Mouse (Mus musculus) layer of hippocampus, postnatal 10 days (tissue): ENCODE measurements at regions not wholly inside any gene's neighbourhood (a gene's known extent, or its start where the extent isn't known, plus 50 kb on each side); places are given as distances from the start of the nearest gene placed in this dataset.
"Not testable (repeated sequence)": the region's sequence is repeated elsewhere in the genome, so short reads cannot be mapped to it uniquely, and the experiment has no call there.

Source experiments
- DNase-seq, 2 experiments: peaks; one replicate each; pipeline ENCODE4 v3.0.0; 2021; ENCODE audit warnings: low spot score in 2 of 2

DNA sequence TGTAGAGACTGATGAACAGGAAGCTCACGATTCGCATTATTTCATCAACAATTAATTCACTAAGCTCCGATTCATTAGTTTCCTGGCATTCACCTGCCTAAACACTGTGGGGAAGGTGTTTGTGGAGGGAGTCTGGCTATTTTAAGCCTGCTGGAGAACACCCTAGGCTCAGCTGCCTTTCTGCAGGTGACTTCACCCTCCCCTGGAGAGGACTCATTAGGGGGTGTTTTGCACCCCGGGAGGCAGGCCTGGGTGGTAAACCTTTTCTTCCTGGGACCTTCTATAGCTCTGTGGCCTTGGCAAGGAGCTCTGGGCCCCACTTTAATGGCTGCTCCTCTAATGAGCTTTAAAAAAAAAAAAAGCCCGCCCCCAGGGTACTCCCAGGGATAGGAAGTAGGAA is 55.4 kb upstream of the Bnc1 start:
- no peak for DNase-seq

DNA sequence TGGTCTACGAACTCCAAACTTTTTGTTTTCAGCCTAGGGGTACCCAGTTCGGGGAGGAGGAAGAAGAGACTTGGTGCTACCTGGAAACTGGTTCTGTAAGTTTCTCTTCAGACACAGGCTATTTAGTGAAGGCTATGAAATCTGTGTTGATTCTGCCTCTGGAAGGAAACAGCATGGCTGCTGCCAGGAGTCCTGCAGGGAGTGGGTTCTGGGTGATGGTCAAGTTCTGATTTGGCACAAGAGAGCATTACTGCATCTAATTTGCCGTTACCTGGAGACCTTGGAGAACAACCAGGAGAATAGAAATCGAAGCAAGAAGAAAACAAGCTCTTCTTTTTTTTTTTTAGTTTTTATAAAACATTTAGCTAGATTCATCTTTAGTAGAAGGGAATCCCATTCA is 61.3 kb upstream of the Bnc1 start:
- DNase-seq = no peak

GRCm38 (mm10) chr7:82056551-82057230 is 64.6 kb upstream of the Bnc1 start:
- DNase-seq = no peak

- no peak for DNase-seq
These were observed 71.3 kb upstream of the Bnc1 start for GRCm38 (mm10) chr7:82063407-82063806.

GRCm38 (mm10) chr7:82069629-82070450 is 77.7 kb upstream of the Bnc1 start:
- DNase-seq = no peak

- no peak for DNase-seq
These were observed 79.0 kb upstream of the Bnc1 start for GRCm38 (mm10) chr7:82070946-82071727.

- no peak for DNase-seq
These were observed 83.3 kb upstream of the Bnc1 start for GRCm38 (mm10) chr7:82075359-82075758.

DNA sequence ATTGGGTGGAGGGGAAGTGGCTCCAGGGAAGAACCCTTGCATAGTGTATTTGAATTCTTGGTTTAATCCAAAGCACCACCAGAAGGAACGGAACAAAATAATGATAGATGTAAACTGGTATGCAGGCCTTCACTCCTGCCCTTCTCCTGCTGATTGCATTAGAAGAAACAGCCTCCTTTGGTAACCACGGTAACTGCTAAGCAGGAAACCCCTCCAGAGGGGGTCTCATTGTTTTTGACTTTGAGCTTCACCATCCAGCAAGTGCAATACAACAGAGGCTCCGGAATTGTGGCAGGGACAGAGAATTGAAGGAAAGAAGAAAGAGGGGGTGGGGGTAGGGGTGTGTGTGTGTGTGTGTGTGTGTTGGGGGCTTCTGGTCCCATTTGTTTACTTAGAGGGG is 89.8 kb upstream of the Bnc1 start:
- DNase-seq = no peak

DNA sequence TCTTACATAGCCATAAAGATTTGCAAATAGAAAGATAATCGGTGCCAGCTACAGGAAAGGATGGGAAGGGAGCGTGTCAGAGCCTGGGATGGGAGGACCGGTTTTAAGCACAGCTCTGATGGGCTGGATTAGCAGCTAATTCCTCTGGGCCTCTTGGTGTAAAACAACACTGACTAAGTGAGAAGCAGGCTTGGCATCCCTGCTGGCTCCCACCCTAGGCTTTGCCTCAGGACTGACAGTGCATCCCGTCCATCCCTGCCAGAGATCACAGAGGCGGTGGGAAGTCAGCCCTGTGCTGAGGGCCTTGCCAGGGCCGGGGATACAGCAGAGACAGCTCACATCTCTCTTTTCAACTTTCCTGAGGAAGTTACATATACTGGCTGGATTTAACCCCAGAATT is 90.8 kb upstream of the Sh3gl3 start:
- peak in 1 of 2 experiments; percentile 14 for DNase-seq

DNA sequence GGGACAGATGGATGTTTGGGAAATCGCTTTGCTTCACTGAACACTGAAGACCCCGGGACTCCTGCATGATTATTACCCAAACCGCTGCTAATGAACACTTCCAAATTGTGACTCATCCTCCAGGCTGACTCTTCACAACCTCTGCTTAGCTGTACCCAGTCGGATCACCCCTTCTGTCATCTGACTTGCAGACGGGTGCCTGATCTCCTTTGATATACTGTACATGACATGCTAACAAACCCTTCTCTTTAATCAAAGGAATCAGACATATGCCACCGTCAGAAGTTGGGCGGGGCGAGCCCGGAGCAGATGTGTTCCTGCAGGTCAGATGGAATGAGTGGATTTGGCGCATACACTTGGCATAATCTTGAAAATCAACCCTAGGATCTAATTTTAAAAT is 89.2 kb upstream of the Sh3gl3 start:
- no peak for DNase-seq

DNA sequence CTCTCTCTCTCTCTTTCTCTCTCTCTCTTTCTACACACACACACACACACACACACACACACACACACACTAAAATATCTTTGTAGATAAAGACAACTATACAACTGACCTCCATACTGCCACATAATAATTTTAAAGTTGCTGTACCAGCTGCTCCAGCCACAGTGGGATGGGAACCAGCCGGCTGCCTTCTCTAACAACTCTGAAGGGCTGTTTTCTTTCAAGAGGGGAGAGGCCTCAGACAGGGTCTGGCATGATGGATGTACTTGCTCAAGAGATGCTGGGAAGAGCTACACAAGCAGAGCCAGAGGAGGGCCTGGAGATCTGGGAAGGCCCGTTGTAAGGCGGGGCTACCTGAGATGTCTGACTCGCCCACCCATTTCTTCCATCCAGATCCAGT is 88.4 kb upstream of the Sh3gl3 start:
- no peak for DNase-seq

DNA sequence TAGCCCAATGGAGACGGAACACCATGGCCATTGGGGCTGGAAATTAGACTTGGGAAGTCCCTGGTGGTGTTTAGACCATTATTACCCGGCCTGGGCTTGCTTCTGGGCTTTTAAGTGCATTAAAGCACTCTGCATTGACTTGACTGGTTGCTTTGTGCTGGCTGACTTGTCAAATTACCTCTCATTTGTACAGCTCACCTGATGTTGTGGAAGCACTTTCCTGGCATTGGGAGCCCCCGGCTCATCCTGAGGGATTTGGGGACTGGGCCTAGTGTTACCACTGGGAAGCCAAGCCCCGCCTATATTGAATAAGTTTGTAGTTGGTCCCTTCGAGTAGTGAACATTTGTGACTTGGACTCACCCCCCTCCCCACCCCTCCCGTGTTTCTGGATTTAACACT is 75.5 kb upstream of the Sh3gl3 start:
- DNase-seq = no peak

DNA sequence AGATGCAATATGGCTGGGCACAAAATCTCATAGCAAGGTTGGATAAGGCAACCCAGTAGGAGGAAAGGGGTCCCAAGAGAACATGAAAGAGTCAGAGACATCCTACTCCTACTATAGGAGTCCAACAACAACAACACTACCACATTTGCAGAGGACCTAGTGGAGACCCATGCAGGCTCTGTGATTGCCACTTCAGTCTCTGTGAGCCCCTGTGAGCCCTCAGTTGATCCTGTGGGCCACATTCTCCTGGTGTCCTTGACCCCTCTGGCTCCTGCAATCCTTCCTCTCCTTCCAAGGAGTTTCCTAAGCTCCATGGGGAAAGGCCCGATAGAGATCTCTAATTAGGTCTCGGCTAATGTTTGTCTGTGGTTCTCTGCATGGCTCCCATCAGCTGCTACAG is 72.3 kb upstream of the Sh3gl3 start:
- no peak for DNase-seq

DNA sequence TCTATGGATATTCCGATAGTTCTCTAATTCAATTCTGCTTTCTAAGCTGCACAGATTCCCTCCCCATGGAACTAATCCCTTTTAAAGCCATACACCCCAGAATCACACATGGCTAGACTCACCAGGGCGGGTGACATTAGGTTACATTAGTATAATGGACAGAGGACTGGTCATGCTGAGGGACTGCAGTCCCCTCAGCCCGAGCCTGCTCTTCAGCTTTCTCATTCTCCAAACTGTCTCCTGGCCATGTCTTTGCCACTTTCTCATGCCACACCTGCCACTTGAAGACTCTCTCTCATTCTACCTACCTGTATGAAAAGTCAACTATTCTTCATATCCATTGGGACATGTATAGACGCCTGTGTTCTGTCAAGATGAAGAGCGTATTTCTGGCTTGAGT is 68.0 kb upstream of the Sh3gl3 start:
- no peak for DNase-seq

DNA sequence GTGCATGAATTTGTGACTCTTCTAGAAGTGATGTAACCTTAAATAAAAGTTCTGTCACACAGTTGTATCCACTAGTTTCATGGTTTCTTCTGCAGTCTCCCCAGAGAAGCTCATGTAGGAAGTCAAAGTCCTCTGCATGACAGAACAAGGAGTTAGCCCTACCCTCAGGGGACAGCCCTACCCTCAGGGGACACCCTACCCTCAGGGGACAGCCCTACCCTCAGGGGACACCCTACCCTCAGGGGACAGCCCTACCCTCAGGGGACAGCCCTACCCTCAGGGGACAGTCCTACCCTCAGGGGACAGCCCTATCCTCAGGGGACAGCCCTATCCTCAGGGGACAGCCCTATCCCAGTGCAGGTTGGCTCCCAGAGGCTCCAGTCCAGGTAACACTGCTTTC is 64.5 kb upstream of the Sh3gl3 start:
- not testable (repeated sequence) for DNase-seq

- no peak for DNase-seq
These were observed 64.1 kb upstream of the Sh3gl3 start for GRCm38 (mm10) chr7:82109550-82109949.

GRCm38 (mm10) chr7:82109977-82110376 is 63.7 kb upstream of the Sh3gl3 start:
- DNase-seq = no peak

DNA sequence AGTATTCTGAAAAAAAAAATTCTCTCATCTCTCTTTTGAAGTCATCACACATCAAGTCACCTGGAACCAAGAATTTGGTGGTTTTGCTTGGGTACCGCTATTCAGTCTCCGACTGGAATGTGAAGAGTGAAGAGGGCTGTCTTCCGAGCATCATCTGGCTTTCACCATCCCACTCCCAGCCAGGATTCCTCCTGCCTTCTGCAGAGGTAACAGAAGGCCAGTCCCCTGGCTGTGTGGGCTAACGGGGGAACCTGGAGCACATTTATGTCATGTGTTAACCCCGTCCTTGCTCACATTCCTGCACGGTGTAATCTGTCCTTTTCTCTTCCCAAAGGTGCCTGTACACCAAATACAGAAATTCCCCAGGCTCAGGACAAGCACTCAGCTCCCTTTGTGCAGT is 61.6 kb upstream of the Sh3gl3 start:
- no peak for DNase-seq

GRCm38 (mm10) chr7:82115646-82116045 is 58.0 kb upstream of the Sh3gl3 start:
- DNase-seq = no peak

GRCm38 (mm10) chr7:82119266-82119665 is 54.4 kb upstream of the Sh3gl3 start:
- DNase-seq = peak; percentile 80 to 85

DNA sequence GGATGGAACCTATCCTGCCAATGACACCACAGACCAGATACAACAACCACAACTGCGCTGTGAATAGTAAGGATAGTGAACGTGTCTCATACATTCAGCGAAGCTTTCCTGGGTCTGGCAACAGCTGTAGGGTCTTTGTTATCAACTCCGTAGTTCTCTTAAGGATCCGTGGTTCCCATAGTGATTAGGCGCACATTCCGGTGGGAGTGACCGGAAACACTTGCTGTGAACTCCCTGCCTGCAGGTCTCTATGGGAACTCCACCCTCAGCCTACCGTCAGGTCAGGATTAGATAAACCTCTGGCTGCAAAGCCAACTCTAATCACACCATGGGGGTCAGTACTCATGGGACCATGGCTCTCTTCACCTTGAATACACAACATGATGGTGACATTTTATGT is 53.8 kb upstream of the Sh3gl3 start:
- DNase-seq = no peak

DNA sequence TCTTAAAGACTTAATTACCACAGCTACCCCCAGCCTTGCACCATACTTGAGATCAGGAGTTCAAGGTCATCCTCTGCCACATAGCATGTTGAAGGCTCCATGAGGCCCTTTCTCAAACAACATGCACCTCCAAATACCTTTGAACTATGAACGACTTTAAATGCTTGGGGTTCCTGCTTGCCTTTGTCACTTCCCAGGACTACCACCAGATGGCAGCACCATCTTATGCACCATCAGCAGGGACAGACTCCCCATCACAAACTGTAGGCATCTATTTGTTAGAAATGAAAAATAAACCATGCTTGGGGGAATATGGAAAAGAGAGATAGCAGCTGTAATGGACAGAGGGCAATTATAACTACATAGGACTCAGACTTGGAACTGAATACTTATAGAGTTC is 51.9 kb upstream of the Sh3gl3 start:
- DNase-seq = peak; percentile 80 to 83
